Mouse (Mus musculus) kidney, postnatal 10 days (tissue): ENCODE results near the gene Shf.
A peak's percentile ranks its signal among the peaks of the same experiment; 100 is the strongest.

Source experiments
- DNase-seq: peaks from one replicate; pipeline ENCODE4 v3.0.0; 2021; ENCODE audit warnings: mixed read lengths

The Shf gene

DNA sequence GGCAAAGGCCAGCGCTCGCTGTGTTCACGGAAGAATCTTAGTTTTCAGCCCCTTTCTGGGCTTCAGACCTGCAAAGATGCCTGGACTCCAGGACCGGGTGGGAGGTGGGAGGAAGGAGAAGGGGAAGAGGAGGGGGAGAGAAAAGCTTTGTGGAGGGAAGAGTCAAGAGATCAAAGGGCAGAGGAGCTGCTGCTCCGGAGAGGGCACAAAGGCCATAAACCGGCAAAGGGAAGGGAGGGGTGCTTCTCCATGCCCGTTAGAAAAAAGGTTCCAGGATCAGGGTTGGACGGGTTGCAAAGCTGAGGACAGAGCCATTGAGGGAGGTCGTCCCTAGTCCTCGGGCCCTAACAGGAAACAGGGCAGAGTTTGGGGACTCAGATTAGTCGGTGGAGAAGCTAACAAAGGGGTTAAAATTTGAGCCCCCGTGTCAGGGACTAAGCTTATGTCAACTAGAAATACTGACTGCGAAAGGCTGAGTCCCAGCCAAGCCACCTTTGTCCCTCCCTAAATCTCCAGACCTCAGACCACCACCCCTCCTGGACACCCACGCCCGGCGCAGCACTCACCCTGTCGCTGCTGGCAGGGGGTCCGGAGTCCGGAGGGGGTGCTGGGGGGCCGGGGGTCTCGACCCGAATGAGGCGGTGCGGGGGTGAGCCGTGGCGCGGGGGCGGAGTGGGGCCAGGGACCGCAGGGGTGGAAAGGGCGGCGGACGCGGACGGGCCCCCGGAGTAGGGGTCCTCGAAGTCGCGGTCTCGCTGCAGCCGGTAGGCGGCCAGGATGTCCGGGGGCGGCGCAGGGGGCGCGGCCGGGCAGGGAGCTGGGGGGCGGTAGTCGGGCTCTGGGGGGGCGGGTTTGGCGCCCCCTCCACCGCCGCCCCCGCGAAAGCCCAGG lies 636 bp downstream of the Shf start:
- peak; percentile 77 for DNase-seq

DNA sequence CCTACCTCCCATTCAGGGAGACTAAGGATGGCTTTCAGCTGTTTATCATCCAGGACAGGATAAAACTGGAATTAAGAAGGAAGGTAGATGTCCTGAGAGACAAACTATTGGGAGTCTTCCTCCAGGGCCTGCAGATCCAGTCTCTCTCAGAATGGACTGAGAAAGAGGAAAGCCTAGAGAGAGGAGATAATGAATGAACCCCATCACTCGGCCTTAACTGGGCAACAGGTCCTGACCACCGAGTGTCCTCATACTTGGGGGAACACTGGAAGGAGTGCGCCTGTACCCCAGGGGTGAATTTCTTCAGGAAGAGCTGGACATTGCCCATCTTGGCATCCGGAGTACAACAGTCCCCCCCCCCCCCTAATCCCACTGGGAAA lies 1.3 kb downstream of the Shf start:
- DNase-seq, result no peak

DNA sequence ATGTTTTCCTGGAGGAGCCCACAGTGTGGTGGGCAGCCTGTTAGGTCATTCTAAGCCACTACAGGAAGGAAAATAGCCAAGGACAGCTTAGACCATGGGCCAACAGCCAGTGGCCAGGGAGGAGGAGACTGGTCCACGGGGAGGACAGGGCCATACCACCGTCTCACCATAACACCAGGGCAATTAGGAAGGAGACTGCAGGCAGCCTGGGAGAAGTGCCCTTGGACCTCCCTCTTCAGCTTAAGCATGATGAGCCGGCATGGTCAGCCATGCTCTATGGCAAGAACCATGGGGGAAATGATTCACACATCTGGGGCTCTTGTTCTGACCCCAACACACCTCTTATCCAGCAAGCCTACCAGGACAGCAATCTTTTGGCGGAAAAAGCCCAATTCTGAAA lies 1.8 kb downstream of the Shf start:
- no peak for DNase-seq

DNA sequence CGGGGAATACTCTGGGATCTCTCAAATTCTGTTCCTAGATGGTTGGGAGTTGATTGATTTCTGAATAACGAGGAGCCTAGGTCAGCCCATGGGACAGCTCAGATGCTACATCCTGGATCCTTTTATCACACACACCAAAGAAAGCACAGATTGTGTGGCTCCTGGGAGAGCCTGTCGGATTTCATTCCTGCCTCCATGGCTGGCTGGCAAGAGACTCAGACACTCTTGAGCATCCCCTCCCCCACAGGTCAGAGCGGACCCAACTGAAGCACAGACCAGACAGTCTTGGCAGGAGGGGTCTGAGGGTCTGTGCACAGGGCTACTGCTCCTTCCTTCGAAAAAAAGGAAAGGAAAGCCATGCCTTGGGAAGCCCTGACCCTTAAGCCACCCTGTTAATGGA lies 2.3 kb downstream of the Shf start:
- DNase-seq, result no peak

DNA sequence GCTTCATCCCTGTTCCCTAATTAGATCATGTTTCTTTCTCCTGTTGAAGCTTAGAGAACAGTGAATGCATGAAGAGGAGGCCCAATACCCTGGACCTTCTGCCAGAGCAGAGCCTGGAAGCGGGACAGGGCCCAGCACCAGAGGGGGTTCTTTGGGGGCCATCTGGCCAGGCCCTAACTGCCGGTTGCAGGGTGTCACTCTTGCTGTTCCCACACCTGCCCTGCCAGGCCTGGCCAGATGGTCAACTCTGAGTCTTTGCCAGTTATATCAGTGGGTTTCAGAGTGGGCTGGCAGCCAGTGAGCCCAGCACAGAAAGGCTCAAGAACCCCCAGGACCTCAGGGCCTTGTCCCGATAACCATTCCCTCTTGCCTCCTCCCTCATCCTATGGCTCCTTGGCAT lies 2.9 kb downstream of the Shf start:
- DNase-seq, result no peak

DNA sequence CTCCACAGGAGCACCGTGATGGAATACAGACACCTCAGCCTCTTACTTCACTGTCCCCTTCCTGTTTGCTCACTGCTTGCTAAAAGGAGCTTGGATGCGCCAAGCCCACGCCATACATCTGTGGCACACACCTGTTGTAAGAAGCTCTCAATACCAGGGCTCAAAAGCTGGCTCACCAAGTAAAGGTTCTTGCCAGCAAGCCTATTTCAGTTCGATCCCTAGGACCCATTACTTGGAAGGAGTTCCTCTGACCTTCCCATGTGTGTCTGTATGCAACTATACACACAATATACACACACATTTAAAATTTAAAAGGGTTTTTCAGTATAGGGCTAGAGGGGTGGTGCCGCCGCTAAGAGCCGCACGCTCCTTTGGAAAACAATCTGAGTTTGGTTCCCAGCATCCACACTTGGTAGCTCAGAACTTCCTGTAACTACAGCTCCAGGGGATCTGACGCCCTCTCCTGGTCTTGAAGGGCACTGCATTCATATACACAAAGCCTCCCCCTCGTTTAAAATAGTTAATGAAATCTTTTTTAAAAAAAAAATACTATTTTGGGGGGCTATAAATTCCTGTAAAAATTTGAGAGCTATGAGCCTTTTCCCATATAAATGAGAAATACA lies 3.6 kb downstream of the Shf start:
- no peak for DNase-seq

DNA sequence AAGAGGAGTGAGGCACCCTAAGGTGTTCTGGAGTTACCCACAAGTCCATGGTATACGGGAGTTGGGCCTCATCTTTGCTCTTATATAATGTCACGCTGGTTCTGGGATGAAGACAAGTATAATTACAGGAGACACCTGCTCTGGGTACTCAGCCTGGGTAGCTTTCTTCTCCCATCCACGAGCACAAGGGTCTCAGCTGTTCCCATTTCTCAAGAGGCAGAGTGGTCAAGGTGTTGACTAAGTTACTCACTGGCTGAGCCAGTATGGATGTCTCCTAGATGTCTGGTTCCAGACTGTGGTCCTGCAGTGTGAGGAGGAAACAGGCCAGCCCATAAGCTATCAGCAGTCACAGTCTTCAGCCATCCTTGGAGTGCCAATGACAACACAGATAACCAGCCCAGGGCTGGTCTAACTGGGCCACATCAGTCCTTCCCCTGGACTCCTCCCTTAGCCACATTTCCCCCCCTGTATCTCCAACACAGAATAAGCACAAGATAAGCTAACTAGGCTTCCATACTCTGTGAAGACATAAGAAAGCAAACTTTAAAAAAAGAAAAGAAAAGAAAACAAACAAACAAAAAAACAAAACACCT lies 4.5 kb downstream of the Shf start:
- DNase-seq, result no peak

DNA sequence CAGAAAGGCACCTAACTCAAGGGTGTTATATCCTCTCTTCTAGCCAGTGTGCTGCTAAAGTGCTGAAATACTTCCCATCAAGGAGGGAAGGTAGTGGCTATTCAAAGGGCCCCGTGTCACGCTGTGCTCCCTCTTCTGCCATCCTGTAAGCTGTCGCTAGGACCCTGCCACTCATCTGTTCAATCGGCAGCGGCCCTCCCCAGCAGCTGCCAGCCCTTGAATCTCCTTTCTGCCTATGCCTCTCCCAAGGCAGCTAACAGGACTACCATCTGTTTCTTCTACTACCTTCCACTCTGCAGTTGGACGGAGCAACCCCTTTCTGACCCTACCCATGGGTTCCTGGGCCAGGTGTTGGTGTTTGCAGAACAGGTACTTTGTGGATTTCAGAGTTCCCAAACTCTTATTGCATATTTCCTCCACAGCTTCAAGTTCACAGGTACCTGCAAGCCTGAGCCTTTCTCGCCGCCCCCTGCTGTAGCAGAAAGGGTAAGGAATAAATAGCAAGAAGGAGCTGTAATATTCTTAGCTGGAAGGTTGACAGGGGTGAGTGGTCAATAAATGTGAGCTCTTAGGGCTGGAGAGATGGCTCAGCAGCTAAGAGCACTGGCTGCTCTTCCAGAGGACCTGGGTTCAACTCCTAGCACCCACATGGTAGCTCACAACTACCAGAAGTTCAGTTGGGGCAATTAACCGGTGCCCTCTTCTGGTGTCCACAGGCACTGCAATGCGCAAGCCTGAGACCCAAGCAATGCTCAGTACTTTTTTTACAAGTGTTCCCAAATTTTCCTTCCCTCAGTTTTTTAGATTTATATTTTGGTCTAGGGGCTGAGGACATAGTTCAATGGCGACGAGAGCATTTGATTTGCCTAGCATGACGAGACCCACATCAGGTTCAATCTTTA lies 6.1 kb downstream of the Shf start:
- DNase-seq, result no peak

DNA sequence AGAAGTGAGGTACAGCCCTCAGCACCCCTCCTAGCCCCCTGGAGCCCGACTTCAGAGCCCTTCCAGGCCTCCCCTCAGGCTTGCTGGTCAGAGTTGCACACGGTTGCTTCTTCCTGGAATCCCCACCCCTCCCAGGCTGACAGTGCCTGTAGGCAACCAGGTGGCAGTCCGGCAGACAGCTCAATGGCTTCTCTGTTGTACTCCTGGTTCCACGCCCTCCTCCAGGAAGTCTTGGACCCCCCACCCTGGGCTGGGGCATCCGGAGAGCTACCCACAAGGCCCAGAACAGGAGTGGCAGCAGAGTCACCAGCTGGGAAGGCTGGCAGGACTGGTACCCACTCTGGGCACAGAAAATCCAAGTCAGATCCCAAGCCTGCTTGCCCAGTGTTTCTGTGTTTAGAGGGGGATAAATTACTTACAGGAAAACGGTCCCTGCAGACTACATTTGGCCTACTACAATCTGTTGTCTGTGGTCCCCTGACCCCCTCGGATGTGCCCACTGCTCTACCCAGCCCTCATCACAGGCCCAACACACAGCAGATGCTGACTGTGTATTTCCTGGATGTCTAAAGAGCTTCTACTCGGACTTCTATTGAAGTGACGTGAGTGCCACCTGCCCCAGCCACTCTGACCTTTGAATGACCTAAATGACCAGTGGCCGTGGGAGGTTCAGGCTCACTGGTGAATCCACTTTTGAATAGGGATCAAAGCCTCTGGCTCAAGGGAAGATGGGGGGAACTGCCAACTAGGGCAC lies 6.9 kb downstream of the Shf start:
- no peak for DNase-seq

DNA sequence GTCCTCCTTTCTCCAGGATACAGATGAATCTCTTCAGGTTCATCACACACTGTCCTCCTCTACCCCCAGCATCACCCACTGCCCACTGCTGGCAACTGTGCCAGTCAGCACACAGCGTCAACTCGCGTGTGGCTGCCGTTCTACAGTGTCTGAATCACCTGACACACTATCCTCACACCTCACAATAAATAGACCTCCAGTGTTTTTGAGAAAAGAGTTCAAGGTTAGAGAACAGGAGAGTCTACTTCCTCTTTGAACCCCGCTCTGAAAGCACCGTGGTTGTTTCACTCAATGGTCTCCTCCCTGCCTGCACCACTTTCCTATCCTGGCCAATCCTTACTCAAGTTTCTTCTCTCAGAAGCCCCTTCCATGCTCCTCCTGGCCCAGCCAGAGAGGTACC lies 7.8 kb downstream of the Shf start:
- no peak for DNase-seq

DNA sequence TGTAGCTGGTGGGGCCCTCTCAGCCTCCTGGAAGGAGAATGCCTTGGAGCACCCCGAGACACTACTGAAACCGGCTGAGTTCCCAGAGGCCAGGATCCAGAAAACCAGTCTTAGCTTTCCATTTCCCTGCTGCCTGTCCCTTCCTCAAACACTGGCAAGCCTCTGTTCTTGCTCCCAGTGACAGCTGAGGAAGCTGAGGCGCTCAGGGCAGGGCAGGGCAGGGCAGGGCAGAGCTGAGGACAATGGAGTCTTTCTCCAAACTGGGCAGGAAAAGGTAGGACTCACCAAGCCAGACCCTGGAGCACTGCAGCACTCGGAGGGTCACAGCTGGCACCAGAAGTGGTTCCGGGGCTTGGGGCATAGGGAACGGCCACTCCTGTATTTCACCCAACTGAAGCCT lies 8.7 kb downstream of the Shf start:
- no peak for DNase-seq

DNA sequence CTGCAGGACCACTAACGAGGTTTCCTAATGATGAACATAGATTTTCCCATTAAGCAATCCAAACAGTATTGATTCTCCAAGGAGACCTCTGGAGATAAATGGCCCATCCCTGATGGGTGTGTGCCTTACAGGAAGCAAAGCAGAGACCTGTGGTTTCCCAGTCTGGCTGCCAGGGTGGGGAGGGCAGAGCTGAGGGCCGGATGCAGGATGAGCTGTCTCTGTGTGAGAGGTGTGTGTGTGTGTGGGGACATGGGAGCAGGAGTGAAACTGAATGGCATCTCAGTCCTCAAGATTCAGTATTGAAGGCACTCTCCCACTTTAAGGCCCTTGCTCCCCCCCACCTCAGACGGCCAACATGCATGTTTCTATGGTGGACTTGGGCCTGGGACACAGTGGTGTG lies 12.8 kb downstream of the Shf start:
- DNase-seq, result no peak

DNA sequence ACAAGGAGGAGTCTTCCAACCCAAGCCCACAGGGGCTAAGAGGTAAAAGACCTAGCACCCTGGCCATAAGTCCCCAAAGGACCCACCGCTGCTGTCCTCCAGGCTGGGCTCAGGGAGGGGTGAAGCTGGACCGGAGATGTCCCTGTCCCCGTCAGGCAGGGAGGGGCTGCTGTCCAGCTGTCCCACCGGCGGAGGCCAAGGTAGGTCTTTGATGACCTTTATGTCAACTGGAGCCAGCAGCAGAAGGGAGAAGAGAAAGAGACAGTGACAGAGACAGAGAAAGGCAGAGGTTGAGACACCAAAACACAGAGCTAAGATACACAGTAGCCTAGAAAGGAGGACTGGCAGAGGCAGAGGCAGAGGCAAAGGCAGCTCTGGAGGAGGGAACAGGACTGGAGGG lies 13.6 kb downstream of the Shf start:
- DNase-seq, result no peak

DNA sequence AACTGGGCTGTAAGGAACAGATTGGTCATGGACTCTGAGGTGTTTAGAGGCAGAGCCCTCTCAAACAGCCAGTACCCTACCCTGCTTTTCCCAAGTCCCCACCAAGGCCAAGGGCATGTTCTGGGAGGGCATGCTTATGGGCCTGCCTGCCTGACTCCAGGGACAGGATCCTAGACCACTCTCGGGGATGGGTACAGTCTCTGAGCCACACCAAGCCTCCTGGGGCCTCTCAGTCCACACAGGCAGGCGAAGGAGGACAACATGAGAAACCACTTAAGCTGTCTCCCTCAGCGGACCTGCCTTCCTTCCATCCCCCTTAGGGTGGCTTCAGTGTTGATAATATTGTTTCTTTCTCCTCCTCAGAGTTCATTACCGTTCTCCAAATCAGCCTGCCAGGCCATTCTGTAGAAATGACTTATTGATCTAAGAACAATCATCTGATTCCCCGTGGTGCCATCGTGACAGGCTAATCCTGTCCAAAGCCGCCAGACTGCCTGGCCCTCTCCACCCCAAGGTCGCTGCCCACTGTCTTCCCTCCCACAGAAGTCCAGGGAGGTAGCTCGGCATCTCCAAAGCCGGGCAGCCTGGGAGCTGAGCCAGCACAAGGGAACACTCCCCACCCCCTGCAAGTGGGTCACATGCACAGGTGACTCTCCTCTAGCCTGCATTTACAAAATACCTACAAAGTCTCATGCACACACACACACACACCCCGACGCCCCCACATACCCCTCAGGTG lies 14.6 kb downstream of the Shf start:
- peak; percentile 50 for DNase-seq

DNA sequence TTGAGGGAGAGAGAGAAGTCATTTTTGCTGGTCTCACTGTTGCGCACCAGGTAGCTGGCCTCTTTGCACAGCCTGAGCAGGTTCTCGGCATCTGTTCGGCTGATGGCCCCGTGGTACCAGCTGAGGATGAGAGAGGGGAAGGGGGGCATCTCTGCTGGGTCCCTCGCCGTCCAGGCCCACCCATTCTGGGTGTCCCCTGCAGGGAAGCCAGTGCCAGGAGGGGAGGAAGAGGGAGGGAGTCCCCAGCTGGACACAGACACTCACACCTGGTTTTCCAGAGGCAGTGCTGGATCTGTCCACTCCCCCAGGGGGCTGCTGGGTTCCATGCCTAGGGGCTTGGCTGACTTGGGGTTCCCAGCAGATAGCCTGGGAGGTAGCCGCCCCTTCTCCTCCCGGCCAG lies 15.2 kb downstream of the Shf start:
- DNase-seq, result no peak

DNA sequence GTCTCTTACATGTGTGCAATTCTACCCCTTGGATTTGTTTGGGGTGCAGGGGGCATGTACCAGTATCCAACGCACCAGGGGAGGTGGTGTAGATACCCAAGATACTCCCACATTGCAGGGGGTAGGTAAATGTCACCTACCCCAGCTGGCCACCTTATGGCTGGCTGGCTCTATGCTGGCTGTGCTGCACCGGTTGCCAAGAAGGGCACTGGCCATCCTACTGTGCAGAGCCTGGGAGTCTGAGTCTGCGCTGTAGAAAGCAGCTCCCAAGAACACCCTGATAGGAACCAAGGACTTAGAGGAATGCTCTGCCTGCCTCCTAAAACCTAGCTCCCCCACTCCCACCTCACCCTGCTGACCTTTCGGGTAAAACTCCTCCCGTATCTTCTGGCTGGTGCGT lies 16.0 kb downstream of the Shf start:
- DNase-seq, result no peak

DNA sequence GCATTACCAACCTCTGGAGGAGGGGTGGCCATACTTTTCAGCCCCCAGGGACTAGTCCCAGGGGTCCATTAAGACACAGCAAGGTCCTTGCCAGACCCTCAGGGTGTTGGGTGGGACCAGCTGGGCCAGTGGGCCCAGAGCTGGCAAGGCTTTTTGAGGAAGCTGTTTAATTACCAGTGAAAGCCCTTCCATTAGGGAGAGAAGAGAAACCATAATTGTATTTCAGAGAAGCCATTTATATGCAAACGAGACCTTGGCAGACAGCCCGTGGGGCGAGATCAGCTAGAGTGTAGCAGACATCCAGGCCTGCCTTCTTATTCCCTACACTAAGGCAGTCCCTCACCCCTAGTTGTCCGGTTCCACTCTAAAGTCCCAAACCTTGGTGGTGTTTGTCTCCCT lies 17.0 kb downstream of the Shf start:
- DNase-seq, result peak; percentile 74

DNA sequence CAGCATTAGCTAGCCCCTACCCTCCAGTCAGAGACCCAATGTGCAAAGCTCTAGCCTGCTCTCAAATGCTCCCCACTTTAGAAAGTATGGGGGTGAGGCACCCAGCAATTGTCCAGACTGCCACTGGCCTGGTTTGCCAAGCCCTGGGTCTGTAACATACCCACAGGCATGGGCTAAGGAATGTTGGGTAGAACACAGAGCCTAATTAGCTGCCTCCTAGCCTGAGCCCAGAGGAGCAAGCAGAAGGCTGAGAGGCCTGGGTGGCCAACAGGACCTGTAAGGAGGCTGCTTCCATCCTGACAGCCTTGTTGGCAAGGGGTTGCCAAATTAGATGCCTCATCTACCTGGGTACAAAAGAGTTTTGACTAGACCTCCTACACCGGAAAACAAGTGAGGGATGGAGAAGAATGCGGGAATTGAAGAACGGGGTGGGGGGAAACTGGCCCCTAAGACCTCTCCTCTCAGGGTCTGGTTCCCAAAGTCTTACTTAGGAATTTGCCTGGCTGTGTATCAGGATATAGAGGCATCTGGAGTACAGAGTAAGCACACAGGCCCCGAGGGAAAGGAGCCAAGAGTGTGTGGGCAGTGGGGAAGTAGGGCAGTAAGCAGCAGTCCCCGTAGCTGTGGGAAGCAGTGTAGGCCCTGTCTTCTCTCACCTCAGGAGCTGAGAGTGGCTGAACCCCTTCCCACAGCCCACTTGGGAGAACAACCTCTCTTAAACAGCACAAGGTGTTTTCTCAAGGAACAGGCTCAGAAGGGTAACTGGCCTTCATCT lies 17.6 kb downstream of the Shf start:
- DNase-seq, result no peak

DNA sequence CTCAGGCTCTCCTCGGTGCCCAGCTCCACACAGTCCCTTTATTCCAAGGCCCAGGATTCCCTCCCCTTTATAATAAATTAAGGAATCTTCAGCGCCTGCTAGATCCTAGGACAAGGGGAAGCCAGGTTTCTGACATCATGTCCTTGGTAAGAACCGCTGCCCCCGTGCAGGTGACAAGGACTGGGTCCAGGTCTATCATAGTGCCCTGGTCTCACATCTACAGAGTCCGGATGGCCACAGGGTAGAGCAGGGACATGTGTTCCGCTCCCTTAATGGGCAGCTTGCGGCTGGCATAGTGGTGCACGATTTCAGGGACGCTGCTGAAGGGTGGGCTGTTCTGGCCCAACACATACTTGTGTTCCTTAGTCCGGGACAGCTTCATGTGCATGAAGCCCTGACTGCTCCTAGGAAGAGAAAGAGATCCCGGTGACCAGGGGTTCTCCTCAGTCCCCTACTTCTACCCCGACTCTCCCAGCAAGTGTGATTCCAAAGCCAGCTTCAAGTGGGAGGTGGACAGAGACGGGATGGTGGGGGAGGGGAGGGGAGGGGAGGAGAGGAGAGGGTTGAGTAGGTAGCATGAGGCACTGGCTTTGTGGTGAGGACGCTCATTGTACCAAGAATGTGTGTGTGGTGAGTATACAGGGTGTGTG lies 19.7 kb downstream of the Shf start:
- DNase-seq, result peak; percentile 44

DNA sequence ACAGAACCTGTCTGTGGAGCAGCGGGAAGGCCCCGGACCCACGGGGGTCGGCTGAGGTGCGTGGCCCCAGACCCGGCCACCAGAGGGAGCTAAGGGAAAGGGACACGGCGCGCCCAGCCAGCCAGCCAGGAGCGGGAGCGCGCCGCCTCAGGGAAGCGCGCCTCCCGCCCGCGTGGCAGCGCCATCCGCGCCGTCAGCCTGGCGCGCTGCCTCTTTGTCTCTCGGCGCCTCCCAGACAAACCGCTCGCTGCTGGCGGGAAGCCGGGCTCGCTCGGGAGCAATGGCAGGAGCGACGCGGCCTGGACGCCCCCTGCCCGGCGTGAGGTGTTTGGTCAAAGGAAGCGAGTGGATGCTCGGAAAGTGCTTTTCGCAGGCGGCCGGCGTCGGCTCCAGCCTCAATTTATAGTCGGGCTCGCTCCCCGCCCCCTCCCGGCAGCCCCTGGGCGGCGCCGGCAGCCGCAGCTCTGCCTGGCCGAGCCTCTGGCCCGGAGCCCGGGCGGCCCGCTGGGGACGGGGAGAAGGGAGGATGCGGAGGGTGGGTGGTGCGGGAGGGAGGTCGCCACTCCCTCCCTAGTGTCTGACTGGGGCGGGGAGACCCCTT lies 20.3 kb downstream of the Shf start:
- peak; percentile 95 for DNase-seq
